Mouse (Mus musculus) lung, postnatal 0 days (tissue): ENCODE measurements around the gene Pax3. TPM values are rescaled to one million over a fixed set of nuclear protein-coding genes. Genes with fewer than 3 reads are reported as not detected.
A peak's percentile ranks its signal among the peaks of the same experiment; 100 is the strongest.

Source experiments
- ATAC-seq: fragments of 200-750 bp; cut with Nextera tagmentation; 2 replicates; pipeline ENCODE4 v1.8.0; 2017; ENCODE audit warnings: moderate library complexity
- DNase-seq: peaks from one replicate; pipeline ENCODE4 v3.0.0-alpha.2; 2016; ENCODE audit warnings: low spot score
- H3K27ac ChIP-seq: fragments of 300-500 bp; sonication (generic); 2 replicates; pipeline ENCODE4 v1.5.1; 2014; ENCODE audit warnings: antibody characterized with exemption, mild to moderate bottlenecking, low read length, mixed read lengths
- H3K27me3 ChIP-seq: fragments of 300-500 bp; sonication (generic); replicated peaks from 2 replicates; pipeline ENCODE4 v1.6.1; 2014; ENCODE audit warnings: low read length, mixed read lengths; ENCODE audit not compliant: insufficient read depth
- H3K36me3 ChIP-seq: fragments of 300-500 bp; sonication (generic); 2 replicates; pipeline ENCODE4 v1.6.1; 2014; ENCODE audit warnings: low read length, mixed read lengths; ENCODE audit not compliant: insufficient read depth
- H3K4me1 ChIP-seq: fragments of 300-500 bp; sonication (generic); 2 replicates; pipeline ENCODE4 v1.6.1; 2014; ENCODE audit warnings: antibody characterized with exemption, low read depth, low read length, mixed read lengths; ENCODE audit not compliant: insufficient read depth
- H3K4me2 ChIP-seq: fragments of 300-500 bp; sonication (generic); replicated peaks from 2 replicates; pipeline ENCODE4 v1.6.1; 2014; ENCODE audit warnings: low read depth, mild to moderate bottlenecking, low read length, moderate library complexity, mixed read lengths
- H3K4me3 ChIP-seq: fragments of 300-500 bp; sonication (generic); 2 replicates; pipeline ENCODE4 v1.5.1; 2014; ENCODE audit warnings: low read depth, low read length
- H3K9ac ChIP-seq: fragments of 300-500 bp; sonication (generic); replicated peaks from 2 replicates; pipeline ENCODE4 v1.6.1; 2014; ENCODE audit warnings: low read depth, mild to moderate bottlenecking
- H3K9me3 ChIP-seq: fragments of 300-500 bp; sonication (generic); 2 replicates; pipeline ENCODE4 v1.6.1; 2016; ENCODE audit warnings: low read length, mixed read lengths
- CTCF ChIP-seq: IDR thresholded peaks from 2 replicates; pipeline ENCODE4 v1.5.1; 2016; ENCODE audit warnings: antibody characterized with exemption, mild to moderate bottlenecking
- EP300 ChIP-seq: IDR thresholded peaks from 2 replicates; pipeline ENCODE4 v1.6.1; 2016; ENCODE audit warnings: antibody characterized with exemption, mild to moderate bottlenecking, control low read depth
- WGBS: fragments of 180-500 bp; shearing (Covaris S2); extraction: QIAGEN DNeasy Blood & Tissue Kit; methylation state at CpG from one replicate; pipeline ENCODE4 v1.1.7; 2014; 5-methylcytosine and 5-hydroxymethylcytosine counted together
- polyA plus RNA-seq: library from polyadenylated mRNA; unstranded; fragments of >200 nt; fragmentation: Nextera tagmentation; extraction: Ambion mirVana; gene quantifications from 2 replicates; pipeline ENCODE4 v1.2.1, GENCODE M21; 2015

Gene Pax3
- polyA plus RNA-seq, 1 experiment from 2014 or later: not detected

GRCm38 (mm10) chr1:78167577-78168286 lies 29.2 kb downstream of the Pax3 start:
- TF ChIP-seq EP300 (no peak), CTCF (no peak)
- no peaks in the 10 kb centered on the region for H3K36me3 ChIP-seq
- H3K4me3 ChIP-seq: no peak overlapping the region
- H3K9ac ChIP-seq: no peak overlapping the region
- H3K27ac ChIP-seq: no peak overlapping the region
- WGBS: 47% methylated on average over 18 of the region's 18 CpGs
- ATAC-seq (no peak), DNase-seq (no peak)
- no peak overlapping the region for H3K4me2 ChIP-seq
- no peaks in the 10 kb centered on the region for H3K9me3 ChIP-seq
- no peaks in the 10 kb centered on the region for H3K4me1 ChIP-seq
- H3K27me3 ChIP-seq: peaks cover 27% of the 10 kb centered on the region

- no peak for ATAC-seq
- Histone ChIP-seq H3K36me3 (no peaks in the 10 kb centered on the region), H3K4me2 (no peak overlapping the region), H3K9ac (no peak overlapping the region), H3K27me3 (peaks cover 27% of the 10 kb centered on the region; the same call in 1 of the 2 replicates), H3K4me1 (no peaks in the 10 kb centered on the region), H3K4me3 (no peak overlapping the region), H3K9me3 (no peaks in the 10 kb centered on the region), H3K27ac (no peak overlapping the region)
- 71% methylated on average over 5 of the region's 5 CpGs for WGBS
- TF ChIP-seq EP300: no peak
- no peak for DNase-seq
Measured at GRCm38 (mm10) chr1:78161745-78162144, 35.2 kb downstream of the Pax3 start.

- H3K4me1 ChIP-seq: no peaks in the 10 kb centered on the region
- TF ChIP-seq EP300 (no peak), CTCF (no peak)
- H3K9me3 ChIP-seq: no peaks in the 10 kb centered on the region
- no peak for ATAC-seq
- H3K9ac ChIP-seq: no peak overlapping the region
- no peak overlapping the region for H3K4me2 ChIP-seq
- no peak overlapping the region for H3K27ac ChIP-seq
- peaks cover 18% of the 10 kb centered on the region; the same call in 1 of the 2 replicates for H3K27me3 ChIP-seq
- H3K36me3 ChIP-seq: no peaks in the 10 kb centered on the region
- no peak overlapping the region for H3K4me3 ChIP-seq
- WGBS: 8% methylated on average over 6 of the region's 6 CpGs
- DNase-seq: no peak
Measured at GRCm38 (mm10) chr1:78157930-78158329, 39.0 kb downstream of the Pax3 start.

- peaks cover 14% of the 10 kb centered on the region; the same call in 1 of the 2 replicates for H3K27me3 ChIP-seq
Measured at GRCm38 (mm10) chr1:78155796-78156195, 41.1 kb downstream of the Pax3 start.

GRCm38 (mm10) chr1:78148011-78148623 lies 48.8 kb downstream of the Pax3 start:
- H3K9ac ChIP-seq: no peak overlapping the region
- H3K36me3 ChIP-seq: no peaks in the 10 kb centered on the region
- DNase-seq: peak; percentile 17
- H3K27me3 ChIP-seq: peaks cover 18% of the 10 kb centered on the region; the same call in 1 of the 2 replicates
- H3K4me3 ChIP-seq: no peak overlapping the region
- ATAC-seq: no peak
- WGBS: 47% methylated on average over 2 of the region's 2 CpGs
- no peak for TF ChIP-seq CTCF
- TF ChIP-seq EP300: no peak
- no peak overlapping the region for H3K4me2 ChIP-seq
- no peaks in the 10 kb centered on the region for H3K4me1 ChIP-seq
- no peaks in the 10 kb centered on the region for H3K9me3 ChIP-seq
- no peak overlapping the region for H3K27ac ChIP-seq

More at GRCm38 (mm10) chr1:78155796-78156195, 41.1 kb downstream of the Pax3 start:
- no peak for ATAC-seq
- Histone ChIP-seq H3K4me2 (no peak overlapping the region), H3K9me3 (no peaks in the 10 kb centered on the region), H3K9ac (no peak overlapping the region), H3K4me1 (no peaks in the 10 kb centered on the region), H3K4me3 (no peak overlapping the region), H3K36me3 (no peaks in the 10 kb centered on the region), H3K27ac (no peak overlapping the region)
- no peak for TF ChIP-seq EP300
- TF ChIP-seq CTCF: no peak
- DNase-seq: no peak
- 66% methylated on average over 4 of the region's 4 CpGs for WGBS

GRCm38 (mm10) chr1:78143403-78143802 lies 53.5 kb downstream of the Pax3 start:
- ATAC-seq: no peak
- Histone ChIP-seq H3K4me2 (no peak overlapping the region), H3K4me1 (no peaks in the 10 kb centered on the region), H3K4me3 (no peak overlapping the region), H3K36me3 (no peaks in the 10 kb centered on the region), H3K9me3 (no peaks in the 10 kb centered on the region), H3K27me3 (peaks cover 56% of the 10 kb centered on the region), H3K27ac (no peak overlapping the region), H3K9ac (no peak overlapping the region)
- TF ChIP-seq EP300 (no peak), CTCF (no peak)
- 30% methylated on average over 6 of the region's 6 CpGs for WGBS
- DNase-seq: no peak
